Mouse (Mus musculus) testis, postnatal 14 days (tissue): ENCODE results near the gene Sstr4.

ENCODE experiments used
- DNase-seq: peaks from one replicate; pipeline ENCODE4 v3.0.0; 2021; ENCODE audit warnings: low spot score

The Sstr4 gene

DNA sequence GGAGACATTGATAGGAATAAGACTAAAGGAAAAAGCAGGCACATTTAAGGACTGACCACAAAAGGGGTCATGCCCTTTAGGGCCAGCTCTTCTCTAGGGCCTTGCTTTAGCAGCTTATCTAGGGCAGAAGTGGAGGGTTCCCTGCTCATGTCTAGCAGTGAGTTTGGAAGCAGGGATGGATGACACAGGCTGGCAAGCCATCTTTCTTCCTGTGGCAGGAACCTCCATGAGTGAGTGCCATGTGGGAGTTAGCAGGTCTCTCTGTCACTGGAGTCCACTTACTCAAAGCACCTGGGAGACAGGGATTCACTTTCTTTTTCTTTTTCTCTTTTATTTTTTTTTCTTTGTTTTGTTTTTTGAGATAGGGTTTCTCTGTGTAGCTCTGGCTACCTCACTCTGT lies 1.3 kb upstream of the Sstr4 start:
- no peak for DNase-seq

- DNase-seq, result no peak
These were observed 1.1 kb downstream of the Sstr4 start for GRCm38 (mm10) chr2:148396209-148396608.

- no peak for DNase-seq
These were observed 2.1 kb downstream of the Sstr4 start for GRCm38 (mm10) chr2:148397015-148397783.

GRCm38 (mm10) chr2:148397784-148398100 lies 2.6 kb downstream of the Sstr4 start:
- no peak for DNase-seq

DNA sequence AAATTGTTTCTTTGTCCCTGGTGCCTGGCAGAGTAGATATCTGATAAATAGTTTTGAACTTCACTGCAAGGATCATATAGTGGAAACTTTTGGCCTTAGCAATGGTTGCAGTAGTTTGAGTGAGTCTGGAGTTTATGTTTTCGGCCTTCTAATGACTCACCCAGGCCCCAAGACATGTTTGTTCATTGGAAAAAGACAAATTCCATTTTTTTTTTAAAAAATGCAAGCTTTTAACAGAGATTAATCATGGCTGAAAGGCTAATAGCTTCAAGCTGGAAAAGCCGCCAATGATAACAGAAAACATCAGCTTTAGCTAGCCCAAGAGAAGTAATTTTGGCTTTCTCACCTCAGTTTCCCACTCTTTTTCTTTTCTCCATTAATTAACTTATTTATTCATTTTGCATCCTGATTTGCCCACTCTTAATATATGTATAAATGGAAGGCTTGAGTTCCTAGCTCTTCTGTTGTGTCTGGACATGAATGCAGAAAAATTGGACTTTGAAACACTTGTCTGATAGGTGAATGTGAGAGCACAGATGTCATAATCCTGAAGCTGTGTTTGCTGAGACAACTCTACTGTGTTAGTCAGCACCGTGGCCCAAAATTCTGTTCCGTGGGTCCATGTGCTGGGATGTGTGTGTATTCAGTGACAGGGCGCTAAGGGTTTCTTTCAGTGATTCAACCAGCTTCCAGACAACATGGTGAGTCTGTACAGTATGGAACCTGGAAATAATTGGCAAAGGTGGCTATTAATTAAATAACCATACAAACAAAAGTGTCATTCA lies 3.9 kb downstream of the Sstr4 start:
- DNase-seq, result no peak

GRCm38 (mm10) chr2:148402227-148402626 lies 7.1 kb downstream of the Sstr4 start:
- DNase-seq, result no peak

DNA sequence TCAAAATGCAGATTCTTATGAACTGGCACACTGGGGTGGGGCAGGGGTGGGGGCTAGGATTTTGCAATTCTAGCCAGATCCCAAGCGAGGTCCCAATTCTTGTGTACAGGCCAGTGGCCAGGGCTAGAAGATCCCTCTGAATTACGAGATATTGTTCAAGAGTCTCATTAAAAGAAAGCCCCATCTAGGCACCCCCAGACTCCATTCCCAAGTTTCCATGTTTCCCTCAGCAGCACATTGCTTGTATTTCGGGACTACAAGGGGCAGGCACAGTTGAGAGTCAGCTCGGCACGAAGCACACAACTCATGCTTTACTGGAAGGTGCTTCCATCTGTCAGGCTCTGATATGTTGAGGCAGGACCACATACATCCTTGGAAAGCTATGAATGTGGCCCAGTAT lies 9.8 kb downstream of the Sstr4 start:
- no peak for DNase-seq

DNA sequence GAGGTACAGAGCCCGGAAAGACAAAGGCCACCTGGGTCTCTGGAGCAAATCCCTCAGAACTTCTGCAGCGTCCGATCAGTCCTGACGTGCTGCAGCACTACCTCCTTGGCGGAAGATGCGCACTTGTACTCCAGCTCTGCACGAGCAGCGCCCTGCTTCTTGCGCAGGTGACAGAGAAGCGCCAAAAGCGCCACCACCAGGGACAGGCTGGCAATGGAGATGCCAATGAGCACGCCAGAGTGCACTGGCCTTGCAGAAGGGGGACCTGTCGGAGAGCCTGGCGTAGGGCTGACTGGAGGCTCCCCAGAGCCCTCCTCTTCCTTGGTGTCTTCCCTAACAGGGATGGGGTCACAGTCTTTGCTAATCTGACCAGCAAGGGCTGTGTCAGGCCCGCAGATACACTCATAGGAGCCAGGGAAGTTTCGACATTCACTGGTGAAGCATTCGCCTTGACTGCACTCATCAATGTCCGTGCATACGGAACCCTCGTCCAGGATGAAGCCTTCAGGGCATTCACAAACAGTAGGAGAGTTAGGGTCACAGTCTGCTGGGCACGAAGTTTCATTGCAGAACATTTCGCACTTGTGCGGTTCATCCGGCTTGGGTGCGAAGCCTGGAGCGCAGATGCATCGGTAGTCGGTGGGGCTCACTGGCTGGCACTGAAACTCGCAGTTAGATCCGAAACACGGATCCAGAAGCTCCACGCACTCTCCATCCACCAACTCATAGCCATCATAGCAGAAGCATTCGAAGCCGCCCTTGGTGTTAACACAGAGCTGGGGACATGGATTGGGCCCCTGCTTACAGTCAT lies 11.2 kb downstream of the Sstr4 start:
- DNase-seq, result no peak

- DNase-seq, result no peak
These were observed 12.1 kb downstream of the Sstr4 start for GRCm38 (mm10) chr2:148406971-148407869.

DNA sequence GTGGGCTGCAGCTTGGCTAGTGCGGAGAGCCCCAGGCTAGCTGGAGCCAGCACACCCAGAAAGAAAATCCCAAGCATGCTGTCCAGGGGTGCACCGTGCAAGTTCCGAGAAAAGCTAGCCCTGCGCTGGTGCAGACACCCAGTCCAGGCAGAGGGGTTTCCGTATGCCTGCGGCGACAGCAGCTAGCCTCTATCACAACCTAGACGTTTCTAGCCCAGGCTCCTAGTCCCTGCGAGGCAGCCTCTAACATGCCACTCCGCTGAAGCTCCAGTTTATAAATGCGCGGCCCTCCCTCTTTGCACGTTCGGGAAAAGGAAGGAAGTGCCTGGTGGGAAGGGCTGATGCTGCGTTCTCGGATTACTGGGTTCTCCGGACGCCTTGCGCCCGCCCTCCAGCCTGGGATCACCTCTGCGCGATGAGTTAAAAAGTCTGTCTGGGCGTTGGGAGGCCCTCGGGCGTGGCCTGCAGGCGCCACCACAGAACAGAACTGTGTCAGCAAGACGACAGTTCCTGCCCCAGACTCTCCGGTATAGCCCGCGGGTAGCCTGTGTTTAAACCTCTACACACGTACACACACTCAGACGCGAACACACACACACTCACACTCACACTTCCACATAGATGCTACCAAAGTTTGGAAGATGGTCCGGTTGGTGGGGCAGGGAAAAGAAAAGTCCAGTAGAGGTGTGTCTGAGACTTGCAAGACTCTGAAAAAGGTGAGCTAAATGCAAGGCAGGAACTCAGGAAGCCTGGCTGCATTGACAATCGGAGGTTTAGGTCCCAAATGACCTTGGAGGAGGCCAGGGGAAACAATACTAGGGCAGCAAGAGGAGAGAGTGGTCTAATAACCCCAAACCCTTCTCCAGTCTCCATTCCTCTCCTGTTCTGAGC lies 13.0 kb downstream of the Sstr4 start, which contains the start of gene Thbd:
Gene Thbd, minus strand, starts transcription at position 319 of the 891 bp plus-strand sequence.
- peak; percentile 71 for DNase-seq

- DNase-seq, result no peak
These were observed 13.6 kb downstream of the Sstr4 start for GRCm38 (mm10) chr2:148408761-148409120.

DNA sequence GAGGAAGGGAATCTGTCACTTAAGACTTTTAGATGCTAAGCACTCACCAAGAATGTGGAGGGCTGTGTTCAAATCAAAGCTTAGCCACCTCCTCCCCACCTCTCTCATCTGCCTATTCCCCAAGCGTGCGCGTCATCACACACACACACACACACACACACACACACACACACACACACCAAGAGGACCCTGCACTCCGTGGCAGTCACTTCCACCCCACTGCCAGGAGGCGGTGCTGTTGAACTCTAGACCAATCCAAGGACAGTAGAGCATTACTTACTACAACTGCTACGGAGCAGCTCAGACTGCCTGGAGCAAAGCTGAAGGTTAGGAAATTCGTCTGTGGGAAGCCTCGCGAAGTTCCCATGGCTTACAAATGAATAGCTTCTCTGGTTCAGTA lies 14.0 kb downstream of the Sstr4 start:
- peak; percentile 65 for DNase-seq

- no peak for DNase-seq
These were observed 14.7 kb downstream of the Sstr4 start for GRCm38 (mm10) chr2:148409821-148410220.

DNA sequence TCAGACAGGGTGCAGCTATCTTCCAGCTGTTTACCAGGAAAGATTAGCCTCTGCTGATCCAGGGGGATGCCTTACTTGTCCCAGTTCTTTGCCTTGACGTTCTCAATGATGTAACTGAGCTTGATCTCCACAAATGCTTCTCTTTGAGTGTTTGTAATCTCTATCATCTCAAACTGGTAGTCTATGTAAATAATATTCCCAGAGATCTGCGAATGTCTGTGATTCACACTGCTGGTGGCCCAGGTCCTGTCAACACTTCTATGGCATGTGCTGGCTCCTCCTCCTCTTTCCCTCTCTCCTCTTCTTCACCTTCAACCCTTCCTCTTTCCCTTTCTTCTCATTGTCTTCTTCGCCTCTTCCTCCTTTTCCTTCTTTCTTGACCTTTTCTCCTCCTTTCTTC lies 24.0 kb downstream of the Sstr4 start:
- no peak for DNase-seq

- no peak for DNase-seq
These were observed 24.6 kb downstream of the Sstr4 start for GRCm38 (mm10) chr2:148419776-148420175.

- no peak for DNase-seq
These were observed 26.0 kb downstream of the Sstr4 start for GRCm38 (mm10) chr2:148421112-148421511.

DNA sequence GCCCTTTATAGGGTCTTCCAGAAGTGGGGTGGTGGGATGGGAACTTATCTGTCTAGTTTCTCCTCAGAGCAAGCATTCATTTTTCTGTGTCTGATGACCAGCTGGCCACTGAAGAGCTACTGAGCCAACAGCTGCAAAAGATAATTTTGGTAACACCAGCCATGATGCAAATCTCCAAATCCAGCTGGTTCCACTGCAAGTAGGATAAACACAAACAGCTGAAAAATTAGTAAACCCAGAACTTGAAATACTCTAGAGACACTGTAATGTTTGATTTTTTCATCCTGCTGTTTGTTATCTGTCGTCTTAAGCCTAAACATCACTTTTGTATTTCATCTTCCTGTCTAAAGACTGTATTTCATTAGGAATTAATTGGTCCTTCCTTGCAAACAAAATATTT lies 26.6 kb downstream of the Sstr4 start:
- no peak for DNase-seq

GRCm38 (mm10) chr2:148425709-148426382 lies 30.7 kb downstream of the Sstr4 start:
- no peak for DNase-seq

- no peak for DNase-seq
These were observed 32.4 kb downstream of the Sstr4 start for GRCm38 (mm10) chr2:148427553-148427952.

GRCm38 (mm10) chr2:148428523-148428922 lies 33.4 kb downstream of the Sstr4 start:
- DNase-seq, result no peak
